Mouse (Mus musculus) gastrocnemius, postnatal 25 days (tissue): Measurements from ENCODE around the gene Ppp1ca. TPM values are rescaled to one million over a fixed set of nuclear protein-coding genes. Genes with fewer than 3 reads are reported as not detected.
A peak's percentile ranks its signal among the peaks of the same experiment; 100 is the strongest.

ENCODE experiments used
- DNase-seq: peaks from one replicate; pipeline ENCODE4 v3.0.0; 2022
- long read RNA-seq, 2 experiments: library from polyadenylated mRNA; stranded (forward); transcript quantifications; one replicate each; pipeline ENCODE4 v2.0.0; 2021
- total RNA-seq, 2 experiments: library from RNA; stranded (reverse); gene quantifications; 1 replicate in 1 of 2; 2 replicates in 1 of 2; pipeline ENCODE4 v1.2.3; 2021

Gene Ppp1ca
- total RNA-seq: 100 to 1,000 TPM; 206 to 208 TPM
- long read RNA-seq, experiment 1, transcript Ppp1ca-201 (7 exons, 1,473 nt): major isoform, 359 of 415 reads
- long read RNA-seq, experiment 1, partial matches to known transcripts: 22 of 415 reads
- long read RNA-seq, experiment 1, other reads (novel, unspliced or antisense): 32 of 415 reads
- long read RNA-seq, experiment 2, transcript Ppp1ca-201 (7 exons, 1,473 nt): major isoform, 342 of 391 reads
- long read RNA-seq, experiment 2, partial matches to known transcripts: 37 of 391 reads
- long read RNA-seq, experiment 2, other reads (novel, unspliced or antisense): 11 of 391 reads

DNA sequence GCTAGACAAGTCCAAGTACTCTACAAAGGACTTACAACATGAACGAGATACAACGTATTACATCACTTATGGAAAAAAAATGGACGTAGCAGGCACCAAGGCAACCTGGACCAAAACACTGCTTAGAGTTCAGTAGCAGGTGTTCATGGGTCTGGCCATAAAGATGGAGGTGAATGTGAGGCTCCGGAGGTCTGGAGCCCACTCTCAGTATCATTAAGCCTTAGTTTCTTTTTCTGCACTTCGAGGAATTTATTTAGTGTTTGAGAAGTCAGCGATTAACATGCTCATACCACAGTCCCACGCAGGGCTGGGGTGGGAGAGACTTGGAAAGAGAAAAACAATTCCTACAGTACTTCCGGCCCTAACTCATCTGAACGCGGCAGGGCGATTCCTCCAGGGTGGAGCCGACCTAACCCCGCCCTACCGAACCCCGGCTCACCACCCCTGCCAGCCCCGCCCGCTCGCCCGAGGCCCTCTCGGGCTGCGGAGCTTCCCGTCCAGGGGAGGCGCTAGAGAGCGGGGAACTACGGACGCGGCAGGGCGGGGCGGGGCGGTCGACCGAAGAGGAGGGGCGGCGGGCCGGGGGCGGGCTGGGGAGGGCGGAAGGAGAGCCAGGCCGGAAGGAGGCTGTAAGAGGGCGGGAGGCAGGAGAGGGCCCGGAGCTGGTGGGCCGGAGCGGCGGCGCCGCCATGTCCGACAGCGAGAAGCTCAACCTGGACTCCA lies at the start of gene Ppp1ca:
Ppp1ca (plus strand) TSS at position 538 of the 723 bp plus-strand sequence.
- peak; percentile 96 for DNase-seq

DNA sequence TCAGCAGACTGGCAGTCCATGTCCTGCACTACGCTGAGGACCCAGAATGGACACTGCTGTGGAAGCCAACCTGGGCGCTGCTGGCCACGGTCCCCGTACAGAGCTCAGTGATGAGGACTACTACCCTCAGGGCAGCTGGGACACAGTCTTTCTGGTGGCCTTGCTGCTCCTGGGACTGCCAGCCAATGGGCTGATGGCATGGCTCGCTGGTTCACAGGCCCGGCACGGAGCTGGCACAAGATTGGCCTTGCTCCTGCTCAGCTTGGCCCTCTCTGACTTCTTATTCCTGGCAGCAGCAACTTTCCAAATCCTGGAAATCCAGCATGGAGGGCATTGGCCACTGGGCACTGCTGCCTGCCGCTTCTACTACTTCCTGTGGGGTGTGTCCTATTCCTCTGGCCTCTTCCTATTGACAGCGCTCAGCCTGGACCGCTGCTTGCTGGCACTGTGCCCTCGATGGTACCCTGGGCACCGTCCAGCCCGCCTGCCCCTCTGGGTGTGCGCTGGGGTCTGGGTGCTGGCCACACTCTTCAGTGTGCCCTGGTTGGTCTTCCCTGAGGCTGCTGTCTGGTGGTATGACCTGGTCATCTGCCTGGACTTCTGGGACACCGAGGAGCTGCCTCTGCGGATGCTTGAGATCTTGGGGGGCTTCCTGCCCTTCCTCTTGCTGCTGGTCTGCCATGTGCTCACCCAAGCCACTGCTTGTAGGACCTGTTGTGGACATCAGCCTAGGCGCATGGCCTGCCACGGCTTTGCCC lies 49.3 kb upstream of the Ppp1ca start:
- no peak for DNase-seq

DNA sequence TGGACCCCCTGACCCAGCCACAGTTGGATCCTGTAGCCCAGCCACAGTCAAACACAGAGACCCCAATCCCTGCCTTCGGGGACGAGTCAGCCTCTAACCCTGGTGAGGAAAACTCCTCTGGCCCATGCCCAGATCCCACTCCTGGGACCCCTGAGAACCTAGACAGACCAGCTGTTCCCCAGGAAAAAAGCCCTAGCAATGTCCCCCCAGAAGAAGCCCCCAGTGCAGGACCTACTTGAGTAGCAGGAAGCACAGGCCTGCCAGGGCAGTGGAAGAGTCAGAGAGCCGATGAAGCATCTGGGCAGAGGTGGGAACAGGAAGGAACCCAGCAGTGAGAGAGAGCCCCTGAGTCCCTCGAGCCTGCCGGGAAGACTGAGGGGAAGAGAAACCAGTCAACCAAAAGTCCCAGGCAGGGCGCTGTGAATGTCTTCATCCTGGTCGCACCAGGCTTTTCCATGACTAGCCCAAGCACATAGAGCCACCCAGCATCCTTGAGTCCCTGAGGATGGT lies 48.1 kb upstream of the Ppp1ca start, which contains the start of gene Cabp4:
Cabp4 (minus strand) TSS at position 275 of the 510 bp plus-strand sequence.
- no peak for DNase-seq

GRCm38 (mm10) chr19:4144550-4145498 lies 47.0 kb upstream of the Ppp1ca start:
- DNase-seq: no peak

DNA sequence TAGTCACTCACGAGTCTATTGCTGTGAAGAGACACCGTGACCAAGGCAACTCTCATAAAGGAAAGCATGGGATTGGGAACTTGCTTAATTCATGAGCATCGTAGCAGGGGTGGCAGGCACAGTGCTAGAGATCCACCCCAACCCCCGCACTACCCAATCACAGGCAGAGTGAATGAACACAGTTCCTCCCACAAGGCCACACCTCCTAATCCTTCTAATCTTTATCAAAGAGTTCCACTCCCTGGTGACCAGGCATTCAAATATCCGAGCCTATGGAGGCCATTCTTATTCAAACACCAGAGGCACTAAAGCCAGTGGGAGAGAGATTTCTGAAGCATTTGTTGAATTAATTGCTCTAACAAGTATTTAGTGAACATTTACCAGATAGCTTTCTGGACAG lies 45.9 kb upstream of the Ppp1ca start:
- no peak for DNase-seq

DNA sequence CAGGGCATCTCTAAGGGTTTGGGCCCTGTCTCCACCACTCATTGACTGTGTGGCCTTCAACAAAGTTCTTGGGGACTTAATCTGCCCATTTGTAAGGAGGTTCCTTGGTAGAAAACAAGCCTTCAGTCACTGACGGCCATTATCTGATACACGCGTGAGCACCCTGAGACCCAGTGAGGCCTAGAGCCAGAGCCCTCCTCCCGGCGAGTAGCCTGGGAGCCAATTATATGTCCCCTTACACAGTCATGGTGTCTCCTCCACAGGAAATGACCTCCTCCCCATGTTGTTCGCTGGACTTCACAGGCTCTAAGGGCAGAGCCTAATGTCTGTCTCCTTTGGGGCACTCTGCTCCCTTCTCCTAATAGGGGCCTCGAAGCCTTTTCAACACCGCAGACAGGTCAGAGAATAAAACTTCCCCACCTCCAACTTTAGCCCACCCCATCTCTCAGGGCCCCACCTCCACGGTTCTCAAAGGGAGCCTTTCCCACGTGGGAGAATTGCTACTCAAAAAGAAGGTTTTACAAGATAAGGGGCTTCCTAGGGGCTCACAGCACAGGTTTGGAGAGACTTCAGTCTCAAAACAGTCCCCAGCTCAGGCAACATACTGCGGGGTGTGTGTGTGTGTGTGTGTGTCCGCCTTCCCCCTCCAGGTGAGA lies 45.4 kb upstream of the Ppp1ca start:
- no peak for DNase-seq

DNA sequence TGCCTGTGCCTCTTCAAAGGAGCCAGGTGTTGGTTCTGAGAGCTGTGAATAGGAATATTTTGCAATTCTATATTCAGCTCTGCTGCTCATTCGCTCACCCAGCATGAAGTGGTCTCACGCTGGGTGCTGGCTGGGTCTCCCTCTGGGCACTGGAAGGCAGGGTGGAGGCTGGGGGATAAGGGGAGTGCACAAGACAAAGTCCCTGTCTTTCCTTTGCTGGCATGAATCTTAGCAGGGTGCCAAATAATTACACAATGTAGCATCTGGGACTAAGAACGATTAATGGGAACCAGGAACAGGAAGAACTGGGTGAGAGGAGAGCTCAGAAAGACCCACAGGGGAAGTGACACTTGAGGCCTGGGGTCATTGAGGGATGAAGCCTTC lies 44.9 kb upstream of the Ppp1ca start:
- no peak for DNase-seq

DNA sequence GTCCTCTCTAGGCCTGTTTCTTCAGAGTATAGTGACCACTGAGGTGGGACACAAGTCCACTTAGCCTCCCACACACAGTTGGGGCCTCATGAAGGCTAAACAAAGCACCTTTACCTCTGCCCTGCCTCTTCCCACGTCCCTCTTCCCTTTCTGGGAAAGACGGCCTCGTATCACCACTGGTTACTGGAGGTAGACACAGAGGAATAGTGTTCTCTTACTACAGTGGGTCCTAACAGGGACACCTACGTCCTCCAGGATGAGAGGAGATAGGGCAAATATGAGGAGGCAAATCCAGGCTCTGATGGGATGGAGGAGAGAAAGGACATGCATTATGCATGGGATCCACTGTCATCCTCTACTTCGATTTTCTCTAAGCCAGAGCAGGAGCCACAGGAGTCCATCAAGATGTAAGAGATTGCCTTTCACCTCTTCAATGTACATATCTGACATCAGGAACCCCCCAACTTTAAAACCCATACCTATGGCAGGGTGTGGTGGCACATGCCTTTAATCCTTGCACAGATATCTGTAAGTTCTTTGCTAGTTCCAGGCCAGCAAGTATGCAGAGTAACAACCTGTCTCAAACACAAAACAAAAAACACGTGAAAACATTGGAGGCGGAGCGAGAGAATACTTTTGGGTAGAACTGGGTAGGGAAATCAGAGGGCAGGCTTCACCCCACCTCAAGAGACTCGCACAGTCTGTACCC lies 43.9 kb upstream of the Ppp1ca start:
- no peak for DNase-seq

DNA sequence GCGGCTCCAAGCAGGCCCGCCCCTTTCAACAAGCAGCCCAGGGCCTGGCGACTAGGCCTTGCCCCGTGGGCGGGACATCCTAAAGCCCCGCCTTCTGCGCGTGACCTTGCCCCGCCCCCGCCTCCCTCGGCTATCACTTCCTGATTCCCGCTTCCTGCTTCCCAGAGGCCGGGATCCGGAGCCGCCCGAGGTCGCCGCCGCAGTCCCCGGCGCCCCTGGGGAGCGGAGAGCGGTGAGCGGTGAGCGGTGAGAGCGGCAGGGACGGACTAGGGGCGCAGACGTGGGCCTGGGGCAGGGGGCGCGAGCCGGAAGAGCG lies 43.4 kb upstream of the Ppp1ca start, which contains the start of gene Coro1b:
Coro1b (plus strand) TSS at position 129 of the 316 bp plus-strand sequence.
- DNase-seq: peak; percentile 98

DNA sequence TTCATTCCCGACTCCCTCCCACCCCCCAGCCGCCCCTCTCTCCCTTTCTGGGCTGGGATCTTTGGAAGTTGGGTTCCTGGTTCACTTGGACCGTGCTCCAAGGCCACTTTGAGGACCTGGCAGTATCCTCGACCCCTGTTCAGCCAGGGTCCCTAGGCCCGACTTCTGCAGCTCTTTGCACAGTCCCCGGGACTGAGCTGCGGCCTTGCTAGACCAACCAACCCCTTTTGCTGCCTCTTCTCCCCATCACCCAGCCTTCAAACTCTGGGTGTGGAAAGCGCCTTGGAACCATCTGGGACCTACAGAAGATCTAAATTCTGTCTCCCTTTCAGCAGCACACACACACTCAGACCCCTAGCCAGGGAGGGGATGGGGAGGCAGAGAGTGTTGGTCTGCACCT lies 43.0 kb upstream of the Ppp1ca start:
- DNase-seq: no peak

- DNase-seq: no peak
Observed at GRCm38 (mm10) chr19:4149283-4149682, 42.6 kb upstream of the Ppp1ca start.

DNA sequence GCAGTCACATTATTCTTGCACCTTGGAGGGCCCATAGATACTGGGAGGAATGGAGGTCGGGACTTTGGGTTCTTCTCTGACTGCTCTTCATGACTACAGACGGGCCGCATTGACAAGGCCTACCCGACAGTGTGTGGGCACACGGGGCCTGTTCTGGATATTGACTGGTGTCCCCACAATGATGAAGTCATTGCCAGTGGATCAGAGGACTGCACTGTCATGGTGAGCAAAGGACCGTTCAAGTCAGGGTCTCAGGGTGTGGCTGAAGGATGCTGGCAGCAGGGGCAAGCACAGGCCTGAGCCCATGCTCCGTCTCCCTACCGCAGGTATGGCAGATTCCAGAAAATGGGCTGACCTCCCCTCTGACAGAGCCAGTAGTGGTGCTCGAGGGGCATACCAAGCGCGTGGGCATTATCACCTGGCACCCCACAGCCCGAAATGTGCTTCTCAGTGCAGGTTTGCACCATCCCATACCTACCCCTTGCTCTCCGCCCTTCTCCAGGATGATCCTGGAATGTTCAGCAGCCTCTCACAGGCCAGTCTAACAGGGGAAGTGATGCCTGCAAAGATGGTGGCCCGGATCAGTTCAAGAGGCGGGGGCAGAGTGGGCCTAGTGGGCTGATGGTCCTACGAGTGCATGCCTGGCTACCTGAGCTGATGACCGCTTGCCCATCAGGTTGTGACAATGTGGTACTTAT lies 42.0 kb upstream of the Ppp1ca start:
- DNase-seq: no peak

GRCm38 (mm10) chr19:4150567-4151487 lies 41.0 kb upstream of the Ppp1ca start:
- no peak for DNase-seq

DNA sequence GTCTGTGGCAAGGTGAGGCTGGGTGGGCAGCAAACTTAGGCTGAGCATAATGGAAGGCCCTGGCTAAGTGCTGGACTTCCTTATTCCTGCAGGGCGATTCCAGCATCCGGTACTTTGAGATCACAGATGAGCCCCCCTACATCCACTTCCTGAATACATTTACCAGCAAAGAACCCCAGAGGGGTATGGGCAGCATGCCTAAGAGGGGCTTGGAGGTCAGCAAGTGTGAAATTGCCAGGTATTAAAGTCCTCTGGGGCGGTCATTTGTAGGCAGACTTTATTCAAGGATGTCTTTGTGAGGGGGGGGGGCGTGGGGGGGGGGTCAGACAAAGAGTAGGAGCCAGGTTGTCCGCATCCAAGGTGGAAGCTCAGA lies 40.4 kb upstream of the Ppp1ca start:
- DNase-seq: no peak

DNA sequence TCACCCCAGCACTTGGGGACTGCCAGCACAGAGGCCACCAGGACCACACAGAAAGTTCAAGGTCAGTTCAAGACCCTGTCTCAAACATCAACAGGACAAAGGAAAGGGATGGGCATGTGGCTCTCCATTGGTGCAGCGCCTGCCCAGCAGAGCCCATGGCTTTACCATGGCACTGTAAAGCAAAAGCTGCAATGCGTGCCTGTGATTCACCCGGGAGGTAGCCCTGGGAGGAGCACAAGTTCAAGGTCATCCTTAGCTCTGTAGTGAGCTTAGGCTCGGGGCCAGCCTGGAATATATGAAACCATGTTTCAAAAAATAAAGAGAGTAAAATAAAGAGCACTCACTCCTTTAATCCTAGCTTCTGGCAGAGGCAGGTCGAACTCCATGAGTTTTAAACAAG lies 40.0 kb upstream of the Ppp1ca start:
- no peak for DNase-seq

- no peak for DNase-seq
Observed at GRCm38 (mm10) chr19:4152445-4153231, 39.2 kb upstream of the Ppp1ca start.

GRCm38 (mm10) chr19:4153232-4153654 lies 38.6 kb upstream of the Ppp1ca start, which contains the start of gene Ptprcap:
TSS of gene Ptprcap (plus strand) at chr19:4153604.
- no peak for DNase-seq
